Mouse (Mus musculus): ENCODE results near the gene Ghr.

- TF ChIP-seq POLR2A (IDR thresholded peaks at IDR 0.05; ENCODE audit: extremely low read depth, insufficient read depth, low read length), result no peak
- no peak for TF ChIP-seq CTCF (IDR thresholded peaks at IDR 0.05; ENCODE audit: low read depth, low read length)
Observed at GRCm38 (mm10) chr15:3536309-3536900, 46.9 kb downstream of the Ghr start.
